Mouse (Mus musculus): ENCODE data around the gene Agl.

DNA sequence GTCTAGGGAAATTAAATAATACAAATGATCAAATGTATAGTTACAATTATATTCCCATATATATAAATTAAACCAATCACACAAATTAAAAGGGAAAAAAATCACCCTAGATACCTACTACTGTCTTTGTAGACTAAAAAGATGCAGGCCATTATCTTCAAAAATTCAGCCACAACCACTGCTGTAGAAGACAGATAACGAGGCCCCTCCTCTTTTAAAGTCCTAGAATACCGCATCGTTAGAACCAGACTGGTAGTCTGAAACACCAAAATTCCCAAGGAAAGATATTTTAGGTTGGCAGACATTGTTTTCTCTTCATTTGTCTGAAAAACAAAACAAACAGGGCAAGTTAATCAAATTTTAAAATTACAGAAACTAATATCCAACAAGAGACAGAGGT is 113.7 kb downstream of the Agl start:
- TF ChIP-seq CTCF (IDR thresholded peaks at IDR 0.05; ENCODE audit: low read depth) (no peak), EP300 (IDR thresholded peaks at IDR 0.05; ENCODE audit: low read depth) (peak; percentile 92)

All from liver, embryonic 14.5 days (tissue).